Mouse (Mus musculus) liver, adult 2 months (tissue): Measurements from ENCODE around the gene Wdr44.
A peak's percentile ranks its signal among the peaks of the same experiment; 100 is the strongest.
"Not testable (repeated sequence)": the region's sequence is repeated elsewhere in the genome, so short reads cannot be mapped to it uniquely, and the experiment has no call there.

Source experiments
- CTCF ChIP-seq: fragments of 200-500 bp; IDR thresholded peaks from 2 replicates; pipeline ENCODE4 v1.5.1; 2011; ENCODE audit warnings: low read depth, low read length, control low read depth
- POLR2A ChIP-seq: fragments of 200-500 bp; IDR thresholded peaks from 2 replicates; pipeline ENCODE4 v1.6.1; 2011; ENCODE audit warnings: low read length, control low read depth; ENCODE audit not compliant: insufficient read depth; ENCODE audit errors: extremely low read depth

- TF ChIP-seq CTCF: 0 out of 2 replicates have a peak, but pooled peaks have one; percentile 6
- not testable (repeated sequence) for TF ChIP-seq POLR2A
These were observed 120.4 kb downstream of the Wdr44 start for GRCm38 (mm10) chrX:23813287-23813686.
